Comparison of ENCODE assay signal across 1 mouse cellular context in the genomic region with DNA sequence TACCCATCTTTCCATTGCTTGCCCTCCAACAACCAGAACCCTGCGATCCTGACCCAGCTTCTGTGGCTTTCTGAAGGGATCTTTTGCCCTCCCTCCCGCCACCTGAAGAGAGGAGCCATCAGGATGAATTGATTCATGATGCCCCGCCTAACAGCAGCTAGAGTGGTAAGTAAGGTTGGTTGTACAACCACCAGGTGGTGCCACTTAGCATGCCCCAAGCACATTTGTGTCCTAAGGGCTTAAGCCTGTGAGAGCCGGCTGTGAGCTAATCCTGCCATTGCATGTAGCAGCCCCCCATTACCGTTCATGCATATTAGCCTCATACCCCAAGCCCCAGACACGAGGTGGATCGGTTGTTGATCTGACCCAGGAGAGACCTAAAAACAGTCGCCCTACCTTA.
TF ChIP-seq lines count a peak whose summit lies in the region.

No protein-coding gene starts in this region.

TF ChIP-seq in CH12.LX, 34 proteins besides CTCF, POLR2A, EP300 and RAD21 (continued from another document):
- TF ChIP-seq MXI1 (IDR thresholded peaks at IDR 0.05; ENCODE audit: low read depth, low read length): peak; percentile 61; the same call in 1 of the 2 replicates
- no peak for TF ChIP-seq GABPA (IDR thresholded peaks at IDR 0.05; ENCODE audit: insufficient replicate concordance, low read depth, low read length)
- TF ChIP-seq SIN3A (IDR thresholded peaks at IDR 0.05; ENCODE audit: low read length): no peak; the same call in 1 of the 2 replicates
- no peak for TF ChIP-seq TBP (conservative IDR thresholded peaks at IDR 0.05; ENCODE audit: low read depth, low read length)
- no peak for TF ChIP-seq CHD2 (IDR thresholded peaks at IDR 0.05; ENCODE audit: low read length)
- peak; percentile 56 for TF ChIP-seq NELFE (IDR thresholded peaks at IDR 0.05; ENCODE audit: low read depth, low read length)
- TF ChIP-seq MEF2A (IDR thresholded peaks at IDR 0.05; ENCODE audit: borderline replicate concordance, low read depth, low read length): peak; percentile 12; the same call in 1 of the 2 replicates
- no peak for TF ChIP-seq TCF12 (IDR thresholded peaks at IDR 0.05; ENCODE audit: low read depth, low read length)
- TF ChIP-seq ZMIZ1 (IDR thresholded peaks at IDR 0.05; ENCODE audit: low read depth, low read length): no peak
- 0 out of 2 replicates have a peak, but pooled peaks have one; percentile 43 for TF ChIP-seq BHLHE40 (IDR thresholded peaks at IDR 0.05; ENCODE audit: low read depth, low read length)
- TF ChIP-seq RCOR1 (conservative IDR thresholded peaks at IDR 0.05; ENCODE audit: low read depth, low read length): no peak
- TF ChIP-seq MYC (IDR thresholded peaks at IDR 0.05; ENCODE audit: low read depth, low read length): peak; percentile 93
- TF ChIP-seq IRF4 (IDR thresholded peaks at IDR 0.05; ENCODE audit: low read depth, low read length): peak; percentile 51
- no peak for TF ChIP-seq POLR2AphosphoS2 (IDR thresholded peaks at IDR 0.05; ENCODE audit: low read depth, low read length)
- TF ChIP-seq HCFC1 (IDR thresholded peaks at IDR 0.05; ENCODE audit: low read depth, low read length): no peak; the same call in 1 of the 2 replicates
- 0 out of 2 replicates have a peak, but pooled peaks have one; percentile 15 for TF ChIP-seq ZNF384 (IDR thresholded peaks at IDR 0.05; ENCODE audit: low read depth, low read length)
- TF ChIP-seq MAX (IDR thresholded peaks at IDR 0.05; ENCODE audit: low read length): peak; percentile 58; the same call in 1 of the 2 replicates
- no peak for TF ChIP-seq ZC3H11A (IDR thresholded peaks at IDR 0.05; ENCODE audit: low read depth, low read length)
